Mouse (Mus musculus) stomach, embryonic 15.5 days (tissue): ENCODE data around the gene B230219D22Rik. TPM values are rescaled to one million over a fixed set of nuclear protein-coding genes. Genes with fewer than 3 reads are reported as not detected.

Source experiments
- ATAC-seq: fragments of 200-750 bp; cut with Nextera tagmentation; 2 replicates; pipeline ENCODE4 v1.8.0; 2017; ENCODE audit warnings: low read depth, moderate number of reproducible peaks, moderate TSS enrichment; ENCODE audit not compliant: insufficient read depth, low FRiP score
- H3K27ac ChIP-seq: fragments of 300-500 bp; sonication (generic); 2 replicates; pipeline ENCODE4 v1.5.1; 2015; ENCODE audit warnings: mild to moderate bottlenecking, inconsistent platforms
- H3K27me3 ChIP-seq: fragments of 300-500 bp; sonication (generic); replicated peaks from 2 replicates; pipeline ENCODE4 v1.6.1; 2015; ENCODE audit warnings: inconsistent platforms
- H3K36me3 ChIP-seq: fragments of 300-500 bp; sonication (generic); 2 replicates; pipeline ENCODE4 v1.6.1; 2015; ENCODE audit warnings: inconsistent platforms
- H3K4me1 ChIP-seq: fragments of 300-500 bp; sonication (generic); 2 replicates; pipeline ENCODE4 v1.6.1; 2015; ENCODE audit warnings: inconsistent platforms
- H3K4me2 ChIP-seq: fragments of 300-500 bp; sonication (generic); 2 replicates; pipeline ENCODE4 v1.6.1; 2015; ENCODE audit warnings: mild to moderate bottlenecking, inconsistent platforms
- H3K4me3 ChIP-seq: fragments of 300-500 bp; sonication (generic); replicated peaks from 2 replicates; pipeline ENCODE4 v1.5.1; 2015; ENCODE audit warnings: inconsistent platforms
- H3K9ac ChIP-seq: fragments of 300-500 bp; sonication (generic); 2 replicates; pipeline ENCODE4 v1.6.1; 2015; ENCODE audit warnings: inconsistent platforms
- H3K9me3 ChIP-seq: fragments of 300-500 bp; sonication (generic); 2 replicates; pipeline ENCODE4 v1.6.1; 2016; ENCODE audit warnings: inconsistent platforms
- WGBS: fragments of 180-500 bp; shearing (Covaris S2); methylation state at CpG from one replicate; pipeline ENCODE4 v1.1.7; 2015; 5-methylcytosine and 5-hydroxymethylcytosine counted together
- polyA plus RNA-seq: library from polyadenylated mRNA; unstranded; fragments of >200 nt; fragmentation: Nextera tagmentation; extraction: Ambion mirVana; gene quantifications from 2 replicates; pipeline ENCODE4 v1.2.1, GENCODE M21; 2015

The B230219D22Rik gene
- polyA plus RNA-seq, result 56.8 and 57.5 TPM in 2 replicates

- no peaks in the 10 kb centered on the region for H3K36me3 ChIP-seq
- peak within 1 kb of the TSS; percentile 97 for H3K27ac ChIP-seq
- 2% methylated on average over 51 of the region's 51 CpGs for WGBS
- peak within 1 kb of the TSS; percentile 71 for H3K4me2 ChIP-seq
- H3K4me1 ChIP-seq, result peaks cover 14% of the 10 kb centered on the region
- peak within 1 kb of the TSS; percentile 100 for H3K9ac ChIP-seq
- H3K27me3 ChIP-seq, result no peaks in the 10 kb centered on the region
- peak within 1 kb of the TSS; percentile 100 for H3K4me3 ChIP-seq
- ATAC-seq, result peak; percentile 94
- H3K9me3 ChIP-seq, result no peaks in the 10 kb centered on the region
Measured at GRCm38 (mm10) chr13:55692535-55693242, at the start of gene B230219D22Rik. TSS of gene B230219D22Rik (plus strand) at chr13:55693124.

- H3K27me3 ChIP-seq, result no peaks in the 10 kb centered on the region
- peaks cover 51% of the 10 kb centered on the region for H3K36me3 ChIP-seq
- ATAC-seq, result no peak
- H3K27ac ChIP-seq, result no peak overlapping the region
- H3K9ac ChIP-seq, result no peak overlapping the region
- H3K4me3 ChIP-seq, result no peak overlapping the region
- 91% methylated on average over 2 of the region's 2 CpGs for WGBS
- H3K4me1 ChIP-seq, result no peaks in the 10 kb centered on the region
- H3K9me3 ChIP-seq, result no peaks in the 10 kb centered on the region
- no peak overlapping the region for H3K4me2 ChIP-seq
Measured at GRCm38 (mm10) chr13:55644525-55644924, 48.4 kb upstream of the B230219D22Rik start.

- Histone ChIP-seq H3K27ac (no peak overlapping the region), H3K4me1 (no peaks in the 10 kb centered on the region), H3K9me3 (no peaks in the 10 kb centered on the region), H3K36me3 (peaks cover 83% of the 10 kb centered on the region), H3K4me3 (no peak overlapping the region), H3K9ac (no peak overlapping the region), H3K27me3 (no peaks in the 10 kb centered on the region), H3K4me2 (no peak overlapping the region)
- no peak for ATAC-seq
- 85% methylated on average over 12 of the region's 12 CpGs for WGBS
Measured at GRCm38 (mm10) chr13:55650098-55650497, 42.8 kb upstream of the B230219D22Rik start.

- H3K4me3 ChIP-seq, result no peak overlapping the region
- H3K9me3 ChIP-seq, result no peaks in the 10 kb centered on the region
- WGBS, result 87% methylated on average over 6 of the region's 6 CpGs
- H3K9ac ChIP-seq, result no peak overlapping the region
- no peaks in the 10 kb centered on the region for H3K27me3 ChIP-seq
- no peaks in the 10 kb centered on the region for H3K4me1 ChIP-seq
- no peak overlapping the region for H3K27ac ChIP-seq
- H3K4me2 ChIP-seq, result no peak overlapping the region
- peaks cover 84% of the 10 kb centered on the region for H3K36me3 ChIP-seq
- no peak for ATAC-seq
Measured at GRCm38 (mm10) chr13:55650980-55651379, 41.9 kb upstream of the B230219D22Rik start.

GRCm38 (mm10) chr13:55668550-55668949 is 24.4 kb upstream of the B230219D22Rik start:
- no peak overlapping the region for H3K27ac ChIP-seq
- 71% methylated on average over 6 of the region's 6 CpGs for WGBS
- no peaks in the 10 kb centered on the region for H3K9me3 ChIP-seq
- H3K4me1 ChIP-seq, result no peaks in the 10 kb centered on the region
- H3K4me2 ChIP-seq, result no peak overlapping the region
- H3K36me3 ChIP-seq, result peaks cover 76% of the 10 kb centered on the region
- no peaks in the 10 kb centered on the region for H3K27me3 ChIP-seq
- H3K4me3 ChIP-seq, result no peak overlapping the region
- ATAC-seq, result no peak
- H3K9ac ChIP-seq, result no peak overlapping the region

- peaks cover 72% of the 10 kb centered on the region for H3K36me3 ChIP-seq
Measured at GRCm38 (mm10) chr13:55672711-55673110, 20.2 kb upstream of the B230219D22Rik start.

GRCm38 (mm10) chr13:55677364-55677763 is 15.6 kb upstream of the B230219D22Rik start:
- no peaks in the 10 kb centered on the region for H3K9me3 ChIP-seq
- H3K27me3 ChIP-seq, result no peaks in the 10 kb centered on the region
- no peaks in the 10 kb centered on the region for H3K4me1 ChIP-seq
- H3K9ac ChIP-seq, result no peak overlapping the region
- H3K4me2 ChIP-seq, result no peak overlapping the region
- 73% methylated on average over 8 of the region's 8 CpGs for WGBS
- no peak overlapping the region for H3K27ac ChIP-seq
- peaks cover 47% of the 10 kb centered on the region for H3K36me3 ChIP-seq
- no peak for ATAC-seq
- no peak overlapping the region for H3K4me3 ChIP-seq

More at GRCm38 (mm10) chr13:55672711-55673110, 20.2 kb upstream of the B230219D22Rik start:
- 95% methylated on average over 6 of the region's 6 CpGs for WGBS
- Histone ChIP-seq H3K4me2 (no peak overlapping the region), H3K27me3 (no peaks in the 10 kb centered on the region), H3K27ac (no peak overlapping the region), H3K4me1 (no peaks in the 10 kb centered on the region), H3K4me3 (no peak overlapping the region), H3K9ac (no peak overlapping the region), H3K9me3 (no peaks in the 10 kb centered on the region)
- ATAC-seq, result no peak

GRCm38 (mm10) chr13:55682201-55682600 is 10.7 kb upstream of the B230219D22Rik start:
- 84% methylated on average over 9 of the region's 9 CpGs for WGBS

GRCm38 (mm10) chr13:55683581-55683980 is 9.3 kb upstream of the B230219D22Rik start:
- Histone ChIP-seq H3K36me3 (0 out of 2 replicates have a peak, but pooled peaks cover 6% of the 10 kb centered on the region), H3K27ac (no peak overlapping the region), H3K9me3 (no peaks in the 10 kb centered on the region), H3K9ac (no peak overlapping the region), H3K4me3 (no peak overlapping the region), H3K27me3 (no peaks in the 10 kb centered on the region), H3K4me2 (no peak overlapping the region), H3K4me1 (no peaks in the 10 kb centered on the region)
- no peak for ATAC-seq
- whole genome bisulfite sequencing, result 89% methylated on average over 3 of the region's 3 CpGs

More at GRCm38 (mm10) chr13:55682201-55682600, 10.7 kb upstream of the B230219D22Rik start:
- Histone ChIP-seq H3K4me1 (no peaks in the 10 kb centered on the region), H3K27ac (no peak overlapping the region), H3K4me3 (no peak overlapping the region), H3K9me3 (no peaks in the 10 kb centered on the region), H3K9ac (no peak overlapping the region), H3K36me3 (peaks cover 18% of the 10 kb centered on the region; the same call in 1 of the 2 replicates), H3K27me3 (no peaks in the 10 kb centered on the region), H3K4me2 (no peak overlapping the region)
- no peak for ATAC-seq

GRCm38 (mm10) chr13:55686107-55686633 is 6.8 kb upstream of the B230219D22Rik start:
- 77% methylated on average over 9 of the region's 9 CpGs for WGBS
- ATAC-seq, result no peak
- no peaks in the 10 kb centered on the region for H3K27me3 ChIP-seq

GRCm38 (mm10) chr13:55687927-55688602 is 4.9 kb upstream of the B230219D22Rik start:
- WGBS, result 36% methylated on average over 4 of the region's 4 CpGs
- no peak for ATAC-seq
- H3K27me3 ChIP-seq, result no peaks in the 10 kb centered on the region

More at GRCm38 (mm10) chr13:55686107-55686633, 6.8 kb upstream of the B230219D22Rik start:
- no peaks in the 10 kb centered on the region for H3K9me3 ChIP-seq
- no peaks in the 10 kb centered on the region for H3K4me1 ChIP-seq
- H3K4me2 ChIP-seq, result no peak overlapping the region
- no peak overlapping the region for H3K27ac ChIP-seq
- no peak overlapping the region for H3K9ac ChIP-seq
- no peaks in the 10 kb centered on the region for H3K36me3 ChIP-seq
- no peak overlapping the region for H3K4me3 ChIP-seq

GRCm38 (mm10) chr13:55693243-55693721 is 358 bp downstream of the B230219D22Rik start:
- peak overlapping the region; percentile 100 for H3K9ac ChIP-seq
- WGBS, result under 1% methylated on average over 54 of the region's 70 CpGs
- H3K4me2 ChIP-seq, result peak overlapping the region; percentile 71
- no peaks in the 10 kb centered on the region for H3K27me3 ChIP-seq
- H3K4me1 ChIP-seq, result peaks cover 14% of the 10 kb centered on the region
- peak overlapping the region; percentile 97 for H3K27ac ChIP-seq
- H3K9me3 ChIP-seq, result no peaks in the 10 kb centered on the region
- H3K36me3 ChIP-seq, result no peaks in the 10 kb centered on the region
- ATAC-seq, result peak; percentile 64
- H3K4me3 ChIP-seq, result peak overlapping the region; percentile 100

More at GRCm38 (mm10) chr13:55687927-55688602, 4.9 kb upstream of the B230219D22Rik start:
- no peak overlapping the region for H3K4me2 ChIP-seq
- no peaks in the 10 kb centered on the region for H3K4me1 ChIP-seq
- no peak overlapping the region for H3K9ac ChIP-seq
- no peaks in the 10 kb centered on the region for H3K36me3 ChIP-seq
- no peaks in the 10 kb centered on the region for H3K9me3 ChIP-seq
- no peak overlapping the region for H3K4me3 ChIP-seq
- H3K27ac ChIP-seq, result no peak overlapping the region
